Mouse (Mus musculus) gastrocnemius, adult 18-20 months (tissue): ENCODE results near the gene Gm38394. TPM values are rescaled to one million over a fixed set of nuclear protein-coding genes. Genes with fewer than 3 reads are reported as not detected.

Experiments
- DNase-seq: peaks from one replicate; pipeline ENCODE4 v3.0.0; 2021; ENCODE audit warnings: low spot score
- total RNA-seq, 2 experiments: library from RNA; stranded (reverse); gene quantifications; 2 replicates each; pipeline ENCODE4 v1.2.3; 2021

Gene Gm38394
- total RNA-seq, 2 experiments from 2014 or later, result 25.6 to 26.2 TPM

DNA sequence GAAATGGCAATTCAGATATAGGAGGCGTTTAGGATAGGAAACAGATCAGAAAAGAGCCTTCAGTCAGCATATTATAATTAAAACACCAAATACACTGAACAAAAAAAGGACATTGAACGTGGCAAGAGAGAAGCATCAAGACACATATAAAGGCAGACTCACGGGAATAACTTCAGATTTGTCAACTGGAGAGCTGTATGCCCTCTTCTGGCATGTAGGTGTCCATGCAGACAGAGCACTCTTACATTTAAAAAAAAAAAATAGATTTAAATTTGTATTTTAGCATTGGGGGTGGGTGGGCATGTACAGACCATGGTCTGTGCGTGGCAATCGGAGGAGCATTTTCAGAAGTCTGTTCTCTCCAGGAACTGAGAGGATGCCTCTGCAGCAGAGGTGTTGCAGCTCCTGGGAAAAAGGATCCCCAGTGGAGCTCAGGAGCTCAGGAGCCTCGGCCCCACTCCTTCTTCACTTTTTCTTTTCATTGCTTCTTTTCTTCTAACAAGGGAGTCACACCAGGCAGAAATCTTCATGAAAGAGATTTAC is 75.1 kb downstream of the Gm38394 start:
- no peak for DNase-seq

DNA sequence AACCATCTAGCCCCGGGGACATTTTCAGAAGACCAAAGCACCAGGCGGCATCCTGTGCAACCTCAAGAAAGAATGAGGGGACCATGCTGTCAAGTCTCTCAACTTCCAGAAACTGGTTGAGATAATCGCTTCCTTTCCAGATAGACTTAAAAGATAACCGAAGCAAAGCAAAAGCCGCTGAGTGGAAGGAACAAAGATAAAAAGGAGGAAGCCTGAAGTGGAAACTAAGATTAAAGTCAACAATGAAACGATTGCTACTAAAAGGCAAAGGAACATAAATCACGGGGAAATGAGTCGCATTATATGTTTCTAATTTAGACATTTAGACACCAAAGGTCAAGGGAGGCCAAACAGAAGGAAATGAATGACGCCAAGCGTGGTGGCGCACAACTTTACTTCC is 89.8 kb downstream of the Gm38394 start:
- DNase-seq, result no peak

Other genes with a start within 250 kb of the Gm38394 start
- gene Sox13, start 236.9 kb downstream of the Gm38394 start, total RNA-seq, result 10 to 100 TPM in 1 of 2 experiments, 1 to 10 TPM in 1; 6.2 to 11.5 TPM
- gene Snrpe, start 51.0 kb downstream of the Gm38394 start, total RNA-seq, result 10 to 100 TPM; 41.4 to 45.8 TPM
- gene Zbed6, start 433 bp downstream of the Gm38394 start, total RNA-seq, result 1 to 10 TPM; 4.8 to 6.1 TPM
- not detected for gene Lax1, start 28.8 kb upstream of the Gm38394 start, total RNA-seq
- 10 to 100 TPM in 1 of 2 experiments, 1 to 10 TPM in 1; 7.1 to 11.6 TPM for gene Atp2b4, start 139.7 kb upstream of the Gm38394 start, total RNA-seq
- gene Optc, start 246.7 kb upstream of the Gm38394 start, total RNA-seq, result under 1 TPM in 1 of 2 experiments, not detected in 1; 0.19 TPM